Mouse (Mus musculus) thymus, adult 2 months (tissue): ENCODE measurements at regions not wholly inside any gene's neighbourhood (a gene's known extent, or its start where the extent isn't known, plus 50 kb on each side); places are given as distances from the start of the nearest gene placed in this dataset.

Source experiments
- CTCF ChIP-seq: fragments of 200-500 bp; IDR thresholded peaks from 2 replicates; pipeline ENCODE4 v1.5.1; 2012; ENCODE audit warnings: mild to moderate bottlenecking, control low read depth, low read length, moderate library complexity, borderline replicate concordance; ENCODE audit not compliant: control insufficient read depth, poor library complexity, insufficient read depth; ENCODE audit errors: extremely low read depth
- POLR2A ChIP-seq: fragments of 200-500 bp; IDR thresholded peaks from 2 replicates; pipeline ENCODE4 v1.6.1; 2012; ENCODE audit warnings: mild to moderate bottlenecking, low read length, control low read depth, moderate library complexity; ENCODE audit not compliant: control insufficient read depth, poor library complexity, insufficient read depth; ENCODE audit errors: extremely low read depth

DNA sequence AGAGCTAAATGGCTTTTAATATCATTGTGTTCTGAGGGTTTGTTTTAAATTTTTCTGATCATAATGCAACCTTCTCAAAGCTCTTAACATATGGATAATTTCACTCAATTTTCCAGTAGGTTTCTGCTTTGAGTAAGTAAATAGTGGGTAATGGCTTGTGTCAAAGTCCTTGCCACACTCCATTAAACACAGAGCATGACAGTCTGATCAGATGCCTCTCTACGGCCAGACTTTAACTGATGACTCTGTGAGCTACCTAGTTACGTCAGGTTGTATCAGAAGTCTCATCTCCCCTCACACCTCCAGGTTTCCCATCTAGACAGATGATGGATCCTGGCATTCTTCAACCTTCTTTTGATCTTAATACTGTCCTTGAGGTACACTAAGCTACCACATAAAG is 316.4 kb downstream of the Efnb2 start:
- TF ChIP-seq CTCF (no peak), POLR2A (no peak)
